ENCODE assay signal across 24 mouse cellular contexts in genomic region chr16:8520525-8520924, GRCm38 (mm10).
"Had no signal": no experiment of that assay in that cellular context is flagged by ENCODE, and none has a peak within 500 bp of the region (broad histone marks: within the 10 kb centered on the region; RNA-seq: fewer than 3 reads in every experiment).

No protein-coding gene starts in this region.

- ATAC-seq: hindbrain, embryonic 16.5 days; inflammation-experienced regulatory T-cells, adult 6 months; intestine, embryonic 15.5 days; intestine, postnatal 0 days had no signal

- H3K36me3 ChIP-seq: hindbrain, embryonic 10.5 days; hindbrain, embryonic 12.5 days; intestine, embryonic 15.5 days; limb, embryonic 13.5 days had no signal

- H3K4me2 ChIP-seq: heart, embryonic 12.5 days; hindbrain, embryonic 12.5 days; hindbrain, embryonic 14.5 days; intestine, embryonic 15.5 days; limb, embryonic 13.5 days; limb, embryonic 15.5 days had no signal

- H3K9ac ChIP-seq: heart, embryonic 12.5 days; hindbrain, embryonic 12.5 days; hindbrain, embryonic 14.5 days; intestine, embryonic 15.5 days; limb, embryonic 13.5 days; limb, embryonic 15.5 days had no signal

- DNase-seq: gastrocnemius, adult 2 months; gastrocnemius, postnatal 10 days; gastrocnemius, postnatal 25 days; heart, adult 18-20 months; heart, postnatal 10 days; heart, postnatal 4 days; kidney, adult 18-20 months; kidney, adult 8-10 months; kidney, postnatal 10 days; kidney, postnatal 25 days; kidney, postnatal 4 days; left cerebral cortex, postnatal 4 days had no signal

- H3K27ac ChIP-seq: gastrocnemius, adult 2 months; heart, embryonic 10.5 days; hindbrain, embryonic 10.5 days; hindbrain, embryonic 12.5 days; hindbrain, embryonic 14.5 days; intestine, embryonic 15.5 days; layer of hippocampus, adult 2 months; limb, embryonic 13.5 days; limb, embryonic 15.5 days had no signal

- H3K9me3 ChIP-seq: heart, embryonic 10.5 days; heart, embryonic 12.5 days; hindbrain, embryonic 10.5 days; hindbrain, embryonic 12.5 days; intestine, embryonic 15.5 days; limb, embryonic 13.5 days; limb, embryonic 15.5 days had no signal

- H3K4me3 ChIP-seq: gastrocnemius, adult 2 months; heart, embryonic 10.5 days; heart, embryonic 12.5 days; hindbrain, embryonic 10.5 days; hindbrain, embryonic 12.5 days; intestine, embryonic 15.5 days; layer of hippocampus, adult 2 months; limb, embryonic 13.5 days; limb, embryonic 15.5 days had no signal

- H3K27me3 ChIP-seq: heart, embryonic 12.5 days; intestine, embryonic 15.5 days; limb, embryonic 13.5 days; limb, embryonic 15.5 days had no signal
